Mouse (Mus musculus) brain, embryonic 14.5 days (tissue): ENCODE results near the gene Flvcr2. TPM values are rescaled to one million over a fixed set of nuclear protein-coding genes. Genes with fewer than 3 reads are reported as not detected.
"Not testable (repeated sequence)": the region's sequence is repeated elsewhere in the genome, so short reads cannot be mapped to it uniquely, and the experiment has no call there.

Experiments used
- DNase-seq: peaks from one replicate; pipeline ENCODE4 v3.0.0-alpha.2; 2011; ENCODE audit warnings: low read depth
- CTCF ChIP-seq: fragments of 200-500 bp; IDR thresholded peaks from 2 replicates; pipeline ENCODE4 v1.5.1; 2012; ENCODE audit warnings: inconsistent platforms, mild to moderate bottlenecking, moderate library complexity, borderline replicate concordance; ENCODE audit not compliant: insufficient read depth, insufficient read length; ENCODE audit errors: extremely low read depth
- POLR2A ChIP-seq: fragments of 200-500 bp; IDR thresholded peaks from 2 replicates; pipeline ENCODE4 v1.6.1; 2012; ENCODE audit warnings: mild to moderate bottlenecking, inconsistent platforms, borderline replicate concordance; ENCODE audit not compliant: poor library complexity, insufficient read depth, insufficient read length, severe bottlenecking; ENCODE audit errors: extremely low read depth
- polyA plus RNA-seq: library from polyadenylated mRNA; depleted of rRNA; stranded (reverse); fragments of >200 nt; gene quantifications from 2 replicates; pipeline ENCODE4 v1.2.3, GENCODE M21; 2012; rRNA removed

The Flvcr2 gene
- polyA plus RNA-seq, result 3.9 and 4.5 TPM in 2 replicates

DNA sequence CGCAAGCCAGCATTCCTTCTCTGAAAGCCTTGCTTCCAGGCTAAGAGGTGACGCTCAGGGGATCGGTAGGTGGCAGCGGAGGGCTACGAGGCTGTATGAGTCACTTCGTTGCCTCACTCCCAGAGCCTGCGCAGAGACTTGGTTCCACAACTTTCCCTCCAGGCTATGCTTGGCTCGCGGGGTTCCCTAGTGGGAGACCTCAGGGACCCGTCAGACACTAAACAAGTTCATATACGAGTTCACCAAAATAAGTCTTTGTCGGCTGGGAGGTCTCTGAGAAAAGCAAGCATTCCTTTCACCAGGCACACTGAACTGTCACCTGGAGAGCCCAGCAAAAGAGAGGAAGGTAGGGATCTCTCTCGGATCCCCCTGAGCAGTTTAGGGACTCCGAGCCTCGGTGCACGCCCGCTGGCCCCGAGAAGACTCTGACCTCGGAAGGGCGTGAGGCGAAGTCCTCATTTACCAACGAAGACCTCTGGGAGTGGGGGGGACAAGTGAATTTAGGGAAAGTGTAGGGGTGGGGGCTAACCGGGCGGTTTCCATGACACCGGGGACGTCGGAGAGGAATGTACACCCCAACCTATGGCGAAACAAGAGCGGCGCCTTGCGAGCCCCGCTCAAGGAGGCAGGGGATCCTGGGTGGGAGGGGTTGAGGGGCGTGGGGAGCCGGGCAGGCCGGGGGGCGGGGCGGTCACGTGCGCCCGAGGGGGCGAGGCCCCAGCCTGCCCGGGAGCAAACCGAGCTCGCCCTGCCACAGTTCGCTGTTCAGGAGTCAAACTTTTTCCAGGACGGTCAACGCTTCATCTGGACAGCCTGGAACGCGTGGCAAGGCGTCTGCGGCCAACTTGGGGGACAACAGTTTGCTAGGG, at the start of gene Flvcr2:
Gene Flvcr2, plus strand, starts transcription at position 713 of the 869 bp plus-strand sequence.
- TF ChIP-seq CTCF (peak; percentile 75), POLR2A (no peak)
- DNase-seq, result peak; percentile 86

DNA sequence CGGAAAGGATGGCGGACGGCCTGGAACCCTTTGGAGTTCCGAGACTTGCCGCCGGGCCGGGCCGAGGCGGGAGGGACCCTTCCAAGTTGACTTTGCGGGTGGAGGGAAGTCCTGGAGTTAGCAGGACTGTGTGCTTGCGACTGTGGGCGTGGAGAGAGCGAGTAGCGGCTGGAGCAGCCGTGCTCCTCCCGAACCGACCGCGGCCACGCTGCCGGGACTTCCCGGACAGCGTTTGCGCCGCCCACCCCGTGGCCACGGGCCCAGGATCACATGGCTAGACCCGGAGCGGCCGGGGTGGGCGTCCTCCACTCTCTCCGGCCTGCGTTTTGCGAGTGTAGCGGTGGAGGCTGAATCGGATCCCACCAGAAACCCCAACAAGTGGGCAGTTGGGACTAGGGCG, 48.2 kb upstream of the Flvcr2 start:
- not testable (repeated sequence) for DNase-seq

DNA sequence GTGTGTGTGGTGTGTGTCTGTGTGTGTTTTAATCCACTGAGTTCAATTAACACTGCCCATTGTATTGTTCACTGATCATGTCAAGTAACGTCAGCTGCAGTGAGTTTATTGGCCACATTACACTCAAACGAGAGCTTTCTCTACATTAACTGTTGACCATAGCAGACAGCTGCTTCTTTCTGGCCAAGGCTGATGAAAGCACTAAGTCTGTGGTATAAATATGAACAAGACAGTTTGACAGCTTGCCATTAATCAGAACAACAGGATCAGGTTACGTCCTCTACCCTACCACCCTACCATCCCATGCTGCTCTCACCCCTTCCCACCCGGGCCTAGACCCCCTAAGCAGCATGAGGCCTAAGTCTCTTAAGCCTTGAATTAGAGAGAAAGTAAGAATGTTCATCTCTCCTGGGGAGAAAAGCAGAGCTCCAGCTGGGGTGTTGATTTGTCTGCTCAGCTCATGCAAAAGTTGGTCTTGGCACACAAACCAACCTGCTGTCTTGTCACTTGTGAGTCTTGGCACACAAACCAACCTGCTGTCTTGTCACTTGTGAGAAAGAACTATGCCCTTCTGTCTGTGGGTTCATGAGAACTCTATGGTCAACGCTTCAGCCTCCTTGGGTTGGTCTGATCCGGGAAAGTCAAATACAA, 46.0 kb upstream of the Flvcr2 start:
- TF ChIP-seq POLR2A (no peak), CTCF (no peak)
- DNase-seq, result peak; percentile 60

DNA sequence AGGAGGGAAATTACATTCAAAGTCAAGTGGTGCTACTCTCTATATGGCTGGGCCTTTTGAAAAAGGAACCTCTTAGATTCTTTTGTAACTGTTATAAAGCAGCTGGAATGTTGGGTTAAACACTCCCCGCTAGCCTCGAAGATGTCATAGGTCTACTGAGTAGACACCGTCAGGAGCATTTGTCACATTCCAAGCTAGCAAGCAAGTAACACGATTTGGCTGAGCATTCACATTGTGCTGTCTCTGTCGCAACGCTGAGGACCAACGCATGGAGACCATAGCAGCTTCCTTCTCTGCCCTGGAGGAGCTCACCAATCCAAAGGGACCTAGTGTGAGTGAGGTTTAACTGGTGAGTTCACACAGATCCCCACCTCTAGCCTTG, 45.5 kb upstream of the Flvcr2 start:
- no peak for DNase-seq
- no peak for TF ChIP-seq CTCF
- no peak for TF ChIP-seq POLR2A

DNA sequence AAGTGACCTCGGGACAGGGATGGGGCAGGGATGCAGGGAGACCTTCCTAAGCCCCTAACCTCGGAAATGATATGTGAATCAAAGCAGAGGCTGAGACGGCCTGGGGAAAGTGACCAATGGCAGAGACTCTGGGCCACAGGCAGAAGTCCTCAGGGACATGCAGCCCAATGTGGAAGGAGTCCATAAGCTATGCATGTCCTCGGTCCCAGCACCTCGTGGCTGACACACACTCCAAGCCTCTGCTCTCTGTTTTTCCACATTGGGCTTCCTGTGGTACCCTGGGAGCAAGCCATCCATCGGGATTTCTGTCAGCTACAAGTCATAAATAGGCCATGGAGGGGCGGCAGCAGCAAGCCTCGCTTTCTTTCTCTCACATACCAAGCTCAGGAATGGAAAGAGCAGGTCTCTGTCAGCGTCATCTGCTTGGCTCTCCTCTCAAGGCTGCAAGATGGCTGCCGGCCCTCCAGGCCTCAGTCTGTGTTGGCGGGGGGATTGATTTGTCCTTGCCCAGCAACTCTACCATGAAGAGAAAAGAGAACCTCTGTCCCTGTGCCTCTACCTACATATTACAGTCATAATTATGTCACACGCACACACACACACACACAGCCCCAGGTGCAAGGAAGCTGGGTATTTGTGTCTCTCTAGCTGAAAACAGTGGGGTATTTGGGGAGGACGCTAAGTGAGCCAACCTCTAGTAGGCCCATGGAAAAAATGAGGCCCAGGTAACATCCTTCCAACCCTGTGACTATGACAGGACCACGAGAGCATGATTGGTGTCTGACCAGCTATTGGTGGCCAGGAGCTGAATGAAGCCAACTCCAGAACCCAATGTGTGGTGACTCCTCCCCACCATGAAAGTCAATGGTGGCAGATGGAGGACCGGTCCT, 43.9 kb upstream of the Flvcr2 start:
- no peak for TF ChIP-seq CTCF
- no peak for TF ChIP-seq POLR2A

DNA sequence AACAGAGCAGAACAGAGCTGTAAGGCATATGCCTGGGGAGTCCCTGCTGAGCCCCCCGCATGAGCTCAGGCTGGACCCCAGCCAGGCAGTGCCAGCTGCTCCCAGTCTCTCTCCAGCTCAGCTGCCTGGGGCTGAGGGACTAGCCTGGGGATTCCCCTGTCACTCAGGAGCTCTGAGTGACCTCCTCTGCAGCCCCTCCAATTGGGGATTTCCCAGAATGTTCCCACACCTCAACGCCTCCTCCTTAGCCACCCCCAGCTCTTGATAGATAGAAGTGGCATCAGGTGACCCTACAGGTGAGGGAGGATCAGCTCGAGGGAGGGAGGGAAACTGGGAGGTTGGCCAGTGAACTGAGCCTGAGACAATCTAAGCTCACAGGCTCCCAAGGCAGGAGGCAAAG, 42.8 kb upstream of the Flvcr2 start:
- TF ChIP-seq POLR2A (no peak), CTCF (no peak)
- peak; percentile 35 for DNase-seq

More for the DNA sequence above, 43.9 kb upstream of the Flvcr2 start:
- DNase-seq, result no peak

DNA sequence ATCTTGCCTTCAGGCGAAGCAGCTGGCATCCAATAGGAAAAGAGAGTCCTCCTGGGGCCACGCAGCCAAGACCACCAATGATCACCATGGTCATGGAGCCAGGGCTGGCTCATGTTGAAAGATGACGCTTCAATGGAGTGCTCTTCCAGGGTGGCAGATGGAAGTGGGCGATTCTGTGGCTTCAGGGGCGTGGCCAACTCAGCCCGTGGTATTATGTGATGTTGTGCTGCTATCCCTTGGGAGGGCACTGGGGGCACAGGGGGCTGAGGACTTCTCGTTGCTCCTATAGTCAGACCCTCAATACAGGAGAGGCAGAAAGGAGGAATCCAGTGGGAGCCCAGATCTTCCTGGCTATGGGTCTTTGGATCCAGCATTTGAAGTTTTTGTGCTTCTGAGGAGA, 41.8 kb upstream of the Flvcr2 start:
- DNase-seq, result no peak
- TF ChIP-seq POLR2A (no peak), CTCF (no peak)

DNA sequence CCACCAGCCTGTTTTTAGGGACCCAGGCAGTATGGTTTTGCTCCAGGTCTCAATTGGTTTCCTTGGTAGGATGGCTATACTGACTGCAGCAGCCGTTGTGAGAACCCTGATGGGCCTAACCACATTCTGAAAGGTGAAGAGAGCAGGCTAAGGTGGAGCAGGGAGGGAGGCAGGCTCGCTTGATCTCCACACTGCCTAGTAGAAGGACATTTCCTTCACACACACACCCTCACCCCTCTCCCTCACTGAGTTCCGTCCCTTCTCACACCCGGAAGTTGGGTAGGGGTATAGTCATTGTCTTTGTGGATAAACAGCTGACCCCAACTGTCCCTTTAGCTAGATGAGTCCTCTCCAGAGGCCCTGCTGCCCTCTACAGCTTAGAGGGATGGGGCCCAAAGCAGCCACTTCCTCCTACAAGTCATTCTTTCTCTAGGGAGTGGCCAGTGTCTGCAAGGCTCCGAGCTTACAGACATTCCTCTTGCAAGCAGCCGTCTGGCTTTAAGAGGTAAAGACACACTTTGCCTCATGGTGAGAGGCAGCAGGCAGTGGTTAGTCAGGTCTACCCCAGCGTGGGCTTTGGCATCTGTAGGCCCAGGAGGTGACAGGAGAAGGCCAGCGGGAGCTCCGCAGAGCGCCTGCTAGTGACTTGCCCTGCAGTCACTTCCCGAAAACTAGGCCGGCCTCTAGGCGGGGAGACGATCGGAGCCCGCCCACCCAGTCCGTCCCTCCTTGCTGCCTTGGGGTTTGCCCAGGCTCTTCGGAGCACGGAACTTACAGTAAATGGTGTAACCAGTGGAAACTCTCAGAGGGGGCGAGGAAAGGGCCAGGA, 41.1 kb upstream of the Flvcr2 start:
- peak; percentile 55 for DNase-seq
- TF ChIP-seq POLR2A (no peak), CTCF (no peak)

DNA sequence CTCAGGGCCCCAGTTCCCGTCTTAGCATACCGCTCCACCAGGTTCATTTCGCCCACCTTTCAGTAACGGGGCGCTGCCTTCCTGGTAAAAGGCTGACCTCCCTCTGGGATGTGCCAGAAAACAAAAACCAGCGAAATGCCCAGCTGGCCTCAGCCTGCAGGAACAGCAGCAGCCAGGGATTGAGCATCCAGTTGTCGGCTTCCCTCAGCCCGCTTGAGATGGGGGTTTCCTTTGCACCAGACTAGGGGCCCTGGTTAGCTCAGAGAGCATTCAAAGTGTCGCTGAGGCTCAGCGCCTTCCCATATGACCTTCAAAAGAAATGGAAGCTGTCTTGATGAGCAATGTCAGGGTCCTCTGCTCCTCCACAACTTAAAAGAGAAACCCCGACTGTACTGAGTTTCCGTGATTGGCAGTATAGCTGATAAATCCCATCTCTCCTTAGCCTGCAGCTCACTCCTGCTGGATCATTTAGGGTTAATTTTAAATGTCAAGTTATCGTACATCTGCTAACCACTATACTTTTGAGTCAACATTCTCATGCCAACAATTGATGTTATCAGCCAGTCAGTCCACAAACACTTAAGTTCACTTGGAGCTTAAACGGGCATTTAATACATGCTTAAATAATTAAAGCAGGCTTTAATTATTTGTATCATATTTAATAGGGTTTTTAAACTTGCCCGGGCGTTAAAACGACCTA, 40.4 kb upstream of the Flvcr2 start:
- DNase-seq, result no peak
- TF ChIP-seq CTCF (no peak), POLR2A (no peak)

DNA sequence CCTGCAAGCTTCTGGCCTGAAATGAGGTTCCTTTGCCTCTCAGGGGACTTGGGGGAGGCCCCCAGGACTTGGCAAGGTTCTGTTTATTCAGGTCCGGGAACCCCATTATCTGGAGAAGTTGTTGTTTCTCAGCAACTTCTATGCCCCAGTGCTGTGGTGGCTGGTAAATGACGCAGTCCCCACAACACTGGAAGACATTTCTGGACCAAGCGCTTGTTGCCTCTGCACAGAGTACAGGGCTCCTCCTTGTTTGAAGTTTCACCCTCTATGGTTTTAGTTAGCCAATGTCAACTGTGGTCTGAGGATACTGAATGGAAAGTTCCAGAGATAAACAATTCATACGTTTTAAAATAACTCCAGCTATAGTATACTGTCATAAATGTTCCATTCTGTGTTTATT, 39.4 kb upstream of the Flvcr2 start:
- DNase-seq, result no peak
- TF ChIP-seq CTCF, result no peak
- TF ChIP-seq POLR2A, result no peak
